Mouse (Mus musculus) G1E (cell line): ENCODE results near the gene Lgals3bp.

Experiments used
- CTCF ChIP-seq: IDR thresholded peaks from 2 replicates; pipeline ENCODE4 v1.5.1; 2012; ENCODE audit warnings: low read depth, low read length, inconsistent platforms, mixed read lengths
- GATA1 ChIP-seq: IDR thresholded peaks from 2 replicates; pipeline ENCODE4 v1.6.1; 2012; ENCODE audit warnings: borderline replicate concordance, low read length, inconsistent platforms, mixed read lengths

GRCm38 (mm10) chr11:118372641-118373040 lies 29.3 kb downstream of the Lgals3bp start:
- TF ChIP-seq CTCF (no peak), GATA1 (no peak)
